Mouse (Mus musculus): ENCODE measurements around the gene Slc25a33.
"Not testable (repeated sequence)": the region's sequence is repeated elsewhere in the genome, so short reads cannot be mapped to it uniquely, and the experiment has no call there.

The Slc25a33 gene

DNA sequence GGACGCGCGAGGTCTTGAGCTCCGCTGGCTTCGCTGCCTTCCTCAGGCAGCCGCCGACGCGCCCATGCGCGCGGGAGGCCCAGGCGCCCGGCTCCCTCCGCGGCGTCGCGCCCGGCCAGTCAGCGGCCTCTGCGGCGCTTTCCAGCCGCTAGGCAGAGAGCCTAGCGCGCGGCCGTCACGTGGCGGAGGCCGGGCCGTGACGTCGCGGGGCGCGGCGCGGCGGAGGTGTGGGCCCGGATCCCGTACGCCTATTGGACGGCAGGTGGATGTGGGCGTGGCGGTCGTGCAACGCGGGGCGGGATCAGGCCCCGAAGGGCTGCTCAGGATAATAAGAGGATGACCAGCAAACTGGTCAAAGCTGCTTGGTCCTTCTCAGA is at the start of gene Slc25a33:
TSS of gene Slc25a33 (minus strand) at position 184 of the 377 bp plus-strand sequence.
- peak; percentile 96 for ATAC-seq (ENCODE audit: insufficient number of reproducible peaks, low FRiP score, low TSS enrichment)

DNA sequence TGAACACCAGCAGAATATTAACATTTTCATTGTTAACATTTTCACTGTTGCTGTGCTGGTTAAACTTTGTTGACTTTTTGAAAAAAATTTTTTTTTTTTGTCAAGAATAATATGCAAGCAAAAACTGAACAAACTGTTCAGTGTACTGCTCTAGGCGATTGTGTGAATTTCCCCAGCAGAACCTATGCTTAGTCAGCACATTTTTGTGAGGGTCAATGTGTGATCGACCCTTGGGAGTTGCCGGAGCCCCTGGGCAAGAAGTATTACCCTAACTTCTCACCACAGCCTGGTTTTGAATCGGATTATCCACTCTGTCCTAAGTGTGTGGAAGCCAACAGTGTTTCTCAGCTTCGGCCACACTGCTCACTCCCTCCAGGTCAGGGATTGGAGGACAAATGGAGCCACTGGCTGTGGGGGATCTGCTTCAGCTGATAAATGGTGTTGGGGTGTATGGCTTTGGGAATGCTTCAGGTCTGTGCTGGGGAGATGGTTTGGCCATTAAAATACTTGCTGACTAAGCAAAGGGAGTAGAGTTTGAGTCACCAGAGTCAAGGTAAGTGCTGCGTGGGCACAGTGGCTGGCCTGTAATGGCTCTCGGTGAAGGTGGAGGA is 48.6 kb upstream of the Slc25a33 start:
- ATAC-seq (ENCODE audit: insufficient number of reproducible peaks, low FRiP score, low TSS enrichment) = no peak

DNA sequence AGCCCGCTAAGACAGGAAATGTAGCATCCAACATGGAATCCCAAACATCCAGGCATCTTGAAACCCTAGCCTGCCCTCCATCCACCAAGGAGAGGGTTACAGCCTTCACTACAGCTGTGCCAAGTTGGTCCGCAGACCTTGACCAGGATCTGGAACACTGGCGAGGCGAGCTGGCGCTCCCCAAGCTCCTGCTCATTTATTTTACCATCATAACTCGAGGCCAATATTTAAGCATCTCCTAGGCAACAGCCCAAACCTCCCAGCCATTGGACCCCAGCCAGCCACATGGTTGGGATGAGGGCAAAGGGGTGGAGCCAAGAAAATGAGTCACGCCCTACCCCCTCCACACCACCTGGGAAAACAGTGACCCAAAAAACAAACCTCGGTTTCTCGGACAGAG is 48.0 kb upstream of the Slc25a33 start:
- peak; percentile 36; the same call in 1 of the 2 replicates for ATAC-seq (ENCODE audit: insufficient number of reproducible peaks, low FRiP score, low TSS enrichment)

GRCm38 (mm10) chr4:149820569-149820968 is 46.5 kb upstream of the Slc25a33 start:
- ATAC-seq (ENCODE audit: insufficient number of reproducible peaks, low FRiP score, low TSS enrichment) = no peak

- ATAC-seq (ENCODE audit: insufficient number of reproducible peaks, low FRiP score, low TSS enrichment) = no peak
Measured at GRCm38 (mm10) chr4:149819195-149819594, 45.1 kb upstream of the Slc25a33 start.

GRCm38 (mm10) chr4:149816598-149816997 is 42.5 kb upstream of the Slc25a33 start:
- no peak for ATAC-seq (ENCODE audit: insufficient number of reproducible peaks, low FRiP score, low TSS enrichment)

DNA sequence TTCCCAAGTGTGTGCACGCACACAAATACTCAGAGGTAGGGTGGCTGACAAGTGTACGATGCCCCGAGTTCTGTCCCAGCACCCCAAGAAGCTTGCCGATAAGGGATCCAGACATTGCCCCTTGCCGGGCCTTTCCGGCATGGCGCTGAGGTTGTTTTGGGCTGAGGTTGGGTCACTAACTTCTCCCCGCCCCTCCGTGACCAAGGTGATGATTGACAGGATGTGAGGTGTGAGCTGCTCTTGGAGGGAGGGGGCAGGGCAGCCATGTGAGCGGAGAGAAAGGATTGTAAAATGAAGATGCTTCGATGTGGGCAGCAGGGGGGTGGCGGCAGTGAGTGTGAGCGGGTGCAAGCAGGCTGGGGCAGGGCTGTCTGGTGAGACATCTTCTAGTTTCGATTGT is 41.5 kb upstream of the Slc25a33 start:
- no peak for ATAC-seq (ENCODE audit: insufficient number of reproducible peaks, low FRiP score, low TSS enrichment)

DNA sequence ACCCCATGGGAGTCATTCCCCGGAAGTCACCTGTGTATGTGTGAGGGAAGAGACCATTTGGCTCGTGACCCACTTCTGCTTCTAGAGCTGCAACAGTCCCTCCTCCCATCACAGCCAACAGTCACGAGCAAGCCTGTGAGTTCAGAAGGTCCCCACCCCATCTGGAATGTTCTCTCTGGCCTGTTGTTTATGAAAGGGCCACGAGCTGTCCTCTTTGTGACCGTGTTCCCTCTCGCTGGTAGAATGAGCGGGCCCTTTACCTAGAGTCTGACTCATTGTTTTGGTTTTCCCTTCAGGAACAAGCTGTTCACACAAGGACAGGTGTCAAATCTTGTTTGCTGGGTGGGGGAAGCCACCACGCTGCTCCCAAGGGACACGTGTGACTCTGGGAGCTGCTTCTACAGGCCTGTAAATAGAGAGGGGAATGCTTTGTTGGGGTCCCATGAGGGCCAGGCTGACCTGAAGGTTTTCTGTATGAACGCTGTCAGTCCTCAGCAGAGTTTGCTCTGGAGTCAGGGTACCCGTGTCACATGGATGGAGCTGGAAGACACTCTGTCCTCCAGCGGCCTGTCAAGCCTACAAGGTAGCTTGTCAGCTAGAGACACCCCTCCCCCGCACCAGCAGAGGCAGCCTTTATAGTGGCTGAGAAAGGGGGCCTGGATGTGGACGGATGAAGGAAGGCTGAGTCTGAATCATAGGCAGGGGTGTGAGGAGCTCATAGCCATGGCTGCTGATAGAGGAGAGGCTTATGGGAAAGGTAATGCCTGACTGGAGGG is 39.5 kb upstream of the Slc25a33 start:
- ATAC-seq (ENCODE audit: insufficient number of reproducible peaks, low FRiP score, low TSS enrichment) = no peak

- not testable (repeated sequence) for ATAC-seq (ENCODE audit: insufficient number of reproducible peaks, low FRiP score, low TSS enrichment)
Measured at GRCm38 (mm10) chr4:149810372-149810771, 36.3 kb upstream of the Slc25a33 start.

- ATAC-seq (ENCODE audit: insufficient number of reproducible peaks, low FRiP score, low TSS enrichment) = no peak
Measured at GRCm38 (mm10) chr4:149808584-149809227, 34.6 kb upstream of the Slc25a33 start.

DNA sequence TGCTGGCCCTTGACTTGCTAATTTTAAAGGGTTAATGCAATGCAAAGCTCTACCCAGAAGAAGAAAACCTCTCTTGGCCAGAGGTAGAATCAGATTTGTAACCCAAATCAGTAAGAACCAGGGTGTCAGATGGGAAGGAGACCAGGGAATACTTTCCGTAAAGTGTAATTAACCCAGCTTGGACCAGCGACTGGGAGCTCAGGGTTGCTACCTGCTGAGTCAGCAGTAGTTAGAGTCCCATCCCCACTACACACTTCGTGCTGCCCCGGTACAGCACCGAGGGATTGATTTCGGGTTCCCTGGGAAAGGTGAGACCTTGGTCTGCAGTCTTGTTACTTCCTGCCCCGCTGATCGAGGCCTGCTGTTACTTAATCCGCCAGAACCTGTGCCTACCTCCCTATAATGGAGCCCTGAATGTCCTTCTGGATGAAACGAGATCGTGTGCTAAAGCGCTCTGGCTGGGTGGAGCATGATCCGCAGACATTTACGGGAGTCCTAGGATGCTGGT is 34.0 kb upstream of the Slc25a33 start:
- no peak for ATAC-seq (ENCODE audit: insufficient number of reproducible peaks, low FRiP score, low TSS enrichment)

DNA sequence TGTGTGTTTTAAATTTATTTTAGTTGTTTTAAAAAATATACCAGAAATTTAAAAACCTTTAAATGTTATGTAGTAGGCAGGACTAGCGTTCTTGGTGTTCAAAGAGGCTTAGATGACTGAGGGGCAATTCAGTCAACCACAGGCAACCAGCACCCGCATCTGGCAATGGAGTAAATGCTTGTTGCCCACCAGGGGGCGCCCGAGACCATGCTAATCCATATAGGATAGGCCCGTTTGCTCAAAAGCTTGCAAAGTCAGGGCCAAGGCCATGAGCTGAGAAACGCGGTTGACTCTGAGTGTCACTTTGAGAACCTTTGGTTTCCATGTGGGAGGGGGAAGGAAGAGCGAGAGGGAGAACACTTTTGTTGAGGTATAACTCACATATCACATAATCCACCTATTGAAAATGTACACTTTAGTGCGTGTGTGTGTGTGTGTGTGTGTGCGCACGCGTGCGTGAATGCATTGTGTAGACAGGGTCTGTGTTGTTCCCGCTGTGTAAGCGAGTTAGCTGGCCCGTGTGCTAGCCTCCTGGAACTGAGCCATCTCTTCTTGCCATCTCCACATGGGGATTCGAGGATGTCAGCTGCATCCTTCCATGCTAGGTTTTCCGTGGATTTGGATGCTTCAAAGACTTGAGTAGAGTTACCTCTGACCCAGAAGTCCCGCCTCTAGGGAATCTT is 32.8 kb upstream of the Slc25a33 start:
- ATAC-seq (ENCODE audit: insufficient number of reproducible peaks, low FRiP score, low TSS enrichment) = peak; percentile 49; the same call in 1 of the 2 replicates

DNA sequence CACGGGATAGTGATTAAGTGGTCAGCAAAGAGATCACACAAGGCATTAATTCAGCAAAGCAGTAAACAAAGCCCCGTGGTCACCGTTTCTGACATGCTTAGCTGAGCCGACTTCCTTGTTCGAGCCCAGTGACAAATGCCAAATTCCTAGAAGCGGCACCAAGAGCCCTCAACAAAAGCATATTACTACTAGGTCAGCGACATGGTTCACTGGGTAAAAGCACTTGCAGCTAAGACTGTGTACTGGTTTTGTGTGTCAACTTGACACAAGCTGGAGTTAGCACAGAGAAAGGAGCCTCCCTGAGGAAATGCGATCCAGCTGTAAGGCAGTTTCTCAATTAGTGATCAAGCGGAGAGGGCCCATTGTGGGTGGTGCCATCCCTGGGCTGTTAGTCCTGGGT is 28.2 kb upstream of the Slc25a33 start:
- ATAC-seq (ENCODE audit: insufficient number of reproducible peaks, low FRiP score, low TSS enrichment) = no peak

GRCm38 (mm10) chr4:149800576-149800975 is 26.5 kb upstream of the Slc25a33 start:
- no peak for ATAC-seq (ENCODE audit: insufficient number of reproducible peaks, low FRiP score, low TSS enrichment)

DNA sequence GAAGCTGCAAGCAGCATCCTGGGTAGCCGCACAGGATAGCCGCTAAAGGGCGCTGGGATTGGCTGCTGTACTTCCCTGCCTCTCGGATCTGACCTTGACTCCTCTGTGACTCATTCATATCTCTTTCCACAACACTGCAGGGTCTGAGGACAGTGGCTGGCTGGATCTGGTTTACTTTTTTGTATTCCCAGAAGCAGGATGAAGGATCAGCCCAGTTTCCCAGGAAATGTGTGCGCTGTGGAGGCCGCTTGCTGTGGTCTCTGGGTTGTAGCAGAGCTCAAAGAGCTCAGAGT is 26.0 kb upstream of the Slc25a33 start:
- ATAC-seq (ENCODE audit: insufficient number of reproducible peaks, low FRiP score, low TSS enrichment) = no peak

DNA sequence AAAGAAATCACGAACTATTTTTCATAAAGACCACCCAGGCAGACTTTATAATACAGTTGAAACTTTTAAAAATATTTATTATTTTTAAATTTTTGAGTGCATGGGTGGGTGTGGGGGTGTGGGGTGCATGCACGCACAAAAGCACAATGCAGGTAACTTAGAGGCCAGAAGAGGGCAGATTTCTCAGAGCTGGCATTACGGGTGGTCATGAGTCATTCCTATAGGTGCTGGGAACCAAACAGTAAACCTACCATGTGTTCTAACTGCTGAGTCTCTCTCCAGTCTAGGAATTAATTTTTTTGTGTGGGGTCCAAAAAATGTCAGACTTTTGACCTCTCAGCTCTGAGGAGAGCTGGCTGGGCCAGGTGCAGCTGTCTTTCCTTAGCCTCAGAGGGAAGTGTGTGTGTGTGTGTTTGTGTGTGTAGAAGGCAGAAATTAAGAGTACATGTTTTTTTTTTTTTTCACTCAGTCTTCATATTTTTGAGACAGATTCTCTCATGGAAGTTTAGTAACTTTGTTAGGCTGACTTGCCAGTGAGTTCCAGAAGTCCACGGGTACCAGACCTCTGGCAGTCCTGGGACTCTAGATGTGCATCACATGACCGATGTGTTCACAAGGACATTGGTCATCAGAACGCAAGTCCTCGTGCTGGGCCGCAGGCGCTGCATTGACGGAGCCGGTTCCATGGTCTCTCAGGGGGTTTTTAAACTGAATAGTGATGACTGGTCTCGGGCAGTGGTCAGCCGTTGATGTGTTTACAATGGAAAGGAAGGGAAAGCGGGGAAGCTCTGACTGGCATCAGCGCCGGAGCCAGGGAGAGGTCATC is 25.5 kb upstream of the Slc25a33 start:
- no peak for ATAC-seq (ENCODE audit: insufficient number of reproducible peaks, low FRiP score, low TSS enrichment)

GRCm38 (mm10) chr4:149798684-149799309 is 24.7 kb upstream of the Slc25a33 start:
- ATAC-seq (ENCODE audit: insufficient number of reproducible peaks, low FRiP score, low TSS enrichment) = no peak

DNA sequence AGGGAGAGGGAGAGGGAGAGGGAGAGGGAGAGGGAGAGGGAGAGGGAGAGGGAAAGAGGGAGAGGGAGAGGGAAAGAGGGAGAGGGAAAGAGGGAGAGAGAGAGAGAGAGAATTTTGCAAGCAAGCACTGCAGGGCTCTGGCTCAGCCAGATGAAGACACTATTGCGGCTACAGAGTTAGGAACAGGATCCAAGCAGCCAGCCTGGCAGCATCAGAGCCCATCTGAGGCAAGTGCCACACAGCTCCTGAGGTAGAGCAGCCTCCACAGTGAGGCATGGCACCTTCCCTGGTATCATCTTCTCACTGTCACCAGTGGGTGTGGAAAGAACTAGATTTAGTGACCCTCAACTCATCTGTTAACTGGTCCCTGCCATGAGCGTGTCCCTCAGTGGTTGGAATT is 24.0 kb upstream of the Slc25a33 start:
- ATAC-seq (ENCODE audit: insufficient number of reproducible peaks, low FRiP score, low TSS enrichment) = no peak

- ATAC-seq (ENCODE audit: insufficient number of reproducible peaks, low FRiP score, low TSS enrichment) = no peak
Measured at GRCm38 (mm10) chr4:149797220-149797610, 23.1 kb upstream of the Slc25a33 start.
